Mouse (Mus musculus) limb, embryonic 12.5 days (tissue): ENCODE data around the gene Rpusd1. TPM values are rescaled to one million over a fixed set of nuclear protein-coding genes. Genes with fewer than 3 reads are reported as not detected.

Experiments used
- microRNA-seq: library from miRNA; unstranded; fragments of <30 nt; microRNA quantifications from one replicate; pipeline ENCODE4, GENCODE M21; 2017
- polyA plus RNA-seq: library from polyadenylated mRNA; unstranded; fragments of >200 nt; fragmentation: Nextera tagmentation; extraction: Ambion mirVana; gene quantifications from 2 replicates; pipeline ENCODE4 v1.2.1, GENCODE M21; 2016

Gene Rpusd1
- polyA plus RNA-seq, 1 experiment from 2014 or later, result 21.6 TPM

Small RNA genes lying within 50 kb of the gene (microRNA-seq; reads per million reads assigned to microRNA genes)
- gene Gm25083 (not detected), gene Mir6966 (not detected)

Other genes with a start within 250 kb of the Rpusd1 start
- gene Sstr5, start 230.4 kb upstream of the Rpusd1 start, polyA plus RNA-seq, result 0.24 and 0.29 TPM in 2 replicates
- 10.1 and 11.1 TPM in 2 replicates for gene Sox8, start 157.0 kb upstream of the Rpusd1 start, polyA plus RNA-seq
- 27.9 and 28.9 TPM in 2 replicates for gene Lmf1, start 148.6 kb upstream of the Rpusd1 start, polyA plus RNA-seq
- gene Gng13, start 10.5 kb upstream of the Rpusd1 start, polyA plus RNA-seq, result 0.74 and 1.3 TPM in 2 replicates
- gene Chtf18, start 251 bp upstream of the Rpusd1 start, polyA plus RNA-seq, result 48.3 and 49.5 TPM in 2 replicates
- gene Mslnl, start 8.4 kb downstream of the Rpusd1 start, polyA plus RNA-seq, result not detected in 2 replicates
- 0.44 TPM in 1 of 2 replicates, not detected in the other for gene Msln, start 26.7 kb downstream of the Rpusd1 start, polyA plus RNA-seq
- gene Narfl, start 46.1 kb downstream of the Rpusd1 start, polyA plus RNA-seq, result 24.9 TPM in 2 replicates
- 89.8 and 97.7 TPM in 2 replicates for gene Haghl, start 58.0 kb downstream of the Rpusd1 start, polyA plus RNA-seq
- 0.13 and 0.39 TPM in 2 replicates for gene Ccdc78, start 58.9 kb downstream of the Rpusd1 start, polyA plus RNA-seq
- gene Fam173a, start 65.2 kb downstream of the Rpusd1 start, polyA plus RNA-seq, result 68.3 and 71.7 TPM in 2 replicates
- 0.49 TPM in 1 of 2 replicates, not detected in the other for gene AC134908.4, start 68.0 kb downstream of the Rpusd1 start, polyA plus RNA-seq
- gene Metrn, start 69.5 kb downstream of the Rpusd1 start, polyA plus RNA-seq, result 50.5 and 52.1 TPM in 2 replicates
- gene Fbxl16, start 81.4 kb downstream of the Rpusd1 start, polyA plus RNA-seq, result 2.2 and 2.4 TPM in 2 replicates
- gene Wdr24, start 96.0 kb downstream of the Rpusd1 start, polyA plus RNA-seq, result 28.4 and 30.9 TPM in 2 replicates
- 56.4 and 63.4 TPM in 2 replicates for gene Jmjd8, start 101.2 kb downstream of the Rpusd1 start, polyA plus RNA-seq
- gene Stub1, start 105.7 kb downstream of the Rpusd1 start, polyA plus RNA-seq, result 313 TPM in 2 replicates
- 1.4 and 1.7 TPM in 2 replicates for gene Rhbdl1, start 109.6 kb downstream of the Rpusd1 start, polyA plus RNA-seq
- gene Gm20683, start 114.1 kb downstream of the Rpusd1 start, polyA plus RNA-seq, result 1.6 and 2.0 TPM in 2 replicates
- 23.6 and 26.9 TPM in 2 replicates for gene Rhot2, start 117.2 kb downstream of the Rpusd1 start, polyA plus RNA-seq
- 37.3 and 45.5 TPM in 2 replicates for gene Wdr90, start 133.8 kb downstream of the Rpusd1 start, polyA plus RNA-seq
- gene Mcrip2, start 141.1 kb downstream of the Rpusd1 start, polyA plus RNA-seq, result 8.5 and 9.9 TPM in 2 replicates
- gene Mettl26, start 147.4 kb downstream of the Rpusd1 start, polyA plus RNA-seq, result 56.1 and 60.1 TPM in 2 replicates
- gene Wfikkn1, start 153.2 kb downstream of the Rpusd1 start, polyA plus RNA-seq, result 0.45 and 0.54 TPM in 2 replicates
- 35.7 and 39.1 TPM in 2 replicates for gene Rab40c, start 192.1 kb downstream of the Rpusd1 start, polyA plus RNA-seq
- 47.3 and 52.4 TPM in 2 replicates for gene Pigq, start 217.3 kb downstream of the Rpusd1 start, polyA plus RNA-seq
- gene Nhlrc4, start 217.3 kb downstream of the Rpusd1 start, polyA plus RNA-seq, result 0.13 and 0.74 TPM in 2 replicates
- gene A930017K11Rik, start 224.9 kb downstream of the Rpusd1 start, polyA plus RNA-seq, result 0.10 and 0.27 TPM in 2 replicates